Mouse (Mus musculus): Measurements from ENCODE around the gene Olfr15. TPM values are rescaled to one million over a fixed set of nuclear protein-coding genes. Genes with fewer than 3 reads are reported as not detected.

The Olfr15 gene
- total RNA-seq, 2 experiments from 2014 or later, result not detected

GRCm38 (mm10) chr16:3859254-3859653 is 28.6 kb downstream of the Olfr15 start:
- no peak for DNase-seq
- intact Hi-C loops (cut with DNase I; ENCODE audit: low total_unique reads), result no loop called here

DNA sequence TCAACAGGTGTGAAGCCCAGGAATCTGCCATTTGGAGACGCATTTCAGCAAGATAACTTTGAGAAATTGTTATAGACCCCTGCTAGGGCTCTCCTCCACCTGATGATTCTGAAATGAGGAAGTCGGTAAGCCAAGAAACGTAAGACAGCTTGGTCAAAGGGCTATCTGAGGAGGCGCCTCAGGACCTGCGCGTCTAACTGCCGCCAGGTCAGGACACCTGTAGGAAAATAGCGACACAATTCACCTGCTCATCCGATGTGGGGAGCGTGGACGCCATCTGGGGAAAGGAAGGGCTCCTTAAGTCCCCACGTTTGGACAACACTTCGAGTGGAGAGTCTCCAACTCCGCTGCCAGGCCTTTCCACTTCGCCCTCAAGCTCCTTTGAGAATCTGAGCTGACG is 41.1 kb downstream of the Olfr15 start:
- intact Hi-C loops (cut with DNase I; ENCODE audit: low total_unique reads), result no loop called here
- no peak for DNase-seq

DNA sequence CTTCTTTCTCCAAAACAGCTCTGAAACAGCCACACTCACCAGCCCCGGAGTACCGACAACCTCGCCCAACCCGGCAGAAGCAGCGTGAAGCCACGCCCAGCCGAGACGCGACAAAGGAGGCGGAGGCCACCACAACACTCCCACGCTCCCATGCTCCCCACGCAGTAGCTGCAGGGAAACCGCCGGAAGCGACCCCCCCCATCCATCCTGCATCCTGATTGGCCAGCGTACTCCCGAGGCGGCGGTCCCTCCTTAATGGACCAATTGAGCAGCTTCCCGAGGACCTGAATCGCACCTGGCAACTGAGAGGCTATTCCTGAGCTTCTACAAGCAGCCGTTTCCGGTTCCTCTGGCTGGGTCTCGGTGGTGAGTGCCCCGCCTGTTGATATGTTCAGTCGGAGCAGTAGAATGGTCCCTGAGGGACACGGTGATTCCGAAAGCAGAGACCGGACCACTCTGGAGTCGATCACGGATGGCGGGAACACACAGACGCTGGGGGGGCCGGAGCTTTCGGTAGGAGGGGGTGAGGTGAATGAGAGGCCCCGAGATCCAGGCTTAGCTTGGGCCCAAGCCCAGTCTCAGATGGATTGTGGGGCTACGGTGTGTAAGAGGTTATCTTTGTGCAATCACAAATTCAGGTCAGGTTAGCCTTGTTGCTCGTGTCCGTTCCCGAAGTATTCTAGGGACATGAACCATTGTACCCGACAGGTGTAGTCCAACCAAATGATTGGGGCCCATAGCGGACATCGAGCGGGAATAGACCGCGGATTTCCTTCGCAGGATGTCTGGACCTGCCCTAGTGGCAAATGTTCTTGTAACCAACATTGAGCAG is 41.8 kb downstream of the Olfr15 start, which contains the start of gene Naa60:
Gene Naa60, plus strand, starts transcription at position 160 of the 832 bp plus-strand sequence.
- peak; percentile 88 for DNase-seq
- intact Hi-C loops (cut with DNase I; ENCODE audit: low total_unique reads), result no loop called here

GRCm38 (mm10) chr16:3876346-3876745 is 45.7 kb downstream of the Olfr15 start:
- DNase-seq, result no peak
- intact Hi-C loops (cut with DNase I; ENCODE audit: low total_unique reads), result no loop called here

GRCm38 (mm10) chr16:3884201-3885064 is 53.8 kb downstream of the Olfr15 start, which contains the start of the genes Zfp597 and Gm20695:
Zfp597 (minus strand) TSS chr16:3884561.
Gm20695 (plus strand) TSS chr16:3884648.
- peak; percentile 95 for DNase-seq
- intact Hi-C loops (cut with DNase I; ENCODE audit: low total_unique reads), result no loop called here

- no peak for DNase-seq
- intact Hi-C loops (cut with DNase I; ENCODE audit: low total_unique reads), result no loop called here
Measured at GRCm38 (mm10) chr16:3885065-3885670, 54.5 kb downstream of the Olfr15 start.

DNA sequence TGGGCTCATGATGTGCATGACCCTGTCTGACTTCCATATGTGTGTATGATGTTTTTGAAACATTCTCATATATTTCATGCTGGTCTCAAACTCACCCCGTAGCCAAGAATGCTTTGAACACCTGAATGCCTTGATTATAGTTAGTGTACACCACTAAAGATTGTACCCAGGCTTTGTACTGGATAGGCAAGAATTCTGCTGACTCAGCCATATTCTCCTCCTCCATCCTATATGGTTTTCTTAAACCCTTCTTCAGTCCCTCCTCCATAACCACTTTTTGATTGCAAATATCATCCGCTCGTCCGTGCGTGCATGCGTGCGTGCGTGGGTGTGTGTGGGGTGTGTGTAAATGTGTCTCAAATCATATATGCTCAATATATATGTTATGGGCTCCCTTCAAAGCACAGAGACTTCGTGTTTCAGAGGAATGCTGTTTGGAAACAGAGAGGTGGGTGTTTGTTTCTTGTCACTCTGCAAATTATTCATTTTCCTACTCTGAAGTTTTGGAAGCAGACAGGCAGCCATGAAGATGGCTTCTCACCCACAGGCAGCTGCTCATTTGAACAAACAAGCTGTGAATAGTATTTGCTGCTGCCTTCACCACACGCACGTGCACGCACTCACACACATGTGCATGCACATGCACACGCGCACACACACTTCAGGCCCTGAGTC is 61.1 kb downstream of the Olfr15 start:
- DNase-seq, result no peak
- intact Hi-C loops (cut with DNase I; ENCODE audit: low total_unique reads), result no loop called here

DNA sequence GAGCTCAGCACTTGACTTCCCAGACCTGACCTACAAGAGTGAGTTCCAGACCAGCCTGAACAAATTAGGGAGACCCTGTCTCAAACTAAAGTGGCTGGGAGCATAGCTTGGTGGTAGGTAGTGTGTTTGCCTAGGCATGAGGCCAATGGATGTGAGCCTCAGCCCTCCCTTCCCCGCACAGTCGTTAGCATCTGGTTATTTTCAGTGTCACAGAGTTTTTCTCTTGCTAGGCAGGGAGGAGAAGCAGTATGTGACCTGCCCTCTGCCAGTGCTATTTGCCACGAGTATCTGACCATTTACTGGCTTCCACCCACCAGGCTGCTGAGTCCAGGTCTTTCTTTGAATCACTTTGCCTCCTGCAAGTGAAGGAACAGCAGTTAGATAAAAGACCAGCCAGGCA is 63.1 kb downstream of the Olfr15 start:
- DNase-seq, result no peak
- intact Hi-C loops (cut with DNase I; ENCODE audit: low total_unique reads), result no loop called here

Other genes with a start within 250 kb of the Olfr15 start
- not detected for gene Olfr161, start 239.8 kb upstream of the Olfr15 start, total RNA-seq (2021)
- gene Mefv, start 112.8 kb upstream of the Olfr15 start, total RNA-seq (2021), result not detected
- gene Zfp263, start 86.8 kb upstream of the Olfr15 start, total RNA-seq (2021), result 1 to 10 TPM; 6.0 to 6.7 TPM
- gene Zfp174, start 16.4 kb downstream of the Olfr15 start, total RNA-seq (2021), result 1 to 10 TPM; 1.2 to 1.3 TPM
- 10 to 100 TPM; 24.8 to 24.9 TPM for gene Naa60, start 41.5 kb downstream of the Olfr15 start, total RNA-seq (2021)
- gene Zfp597, start 53.7 kb downstream of the Olfr15 start, total RNA-seq (2021), result 1 to 10 TPM; 5.6 to 6.8 TPM
- under 1 TPM; 0.45 to 0.58 TPM for gene Gm20695, start 53.8 kb downstream of the Olfr15 start, total RNA-seq (2021)
- gene 1700037C18Rik, start 77.8 kb downstream of the Olfr15 start, total RNA-seq (2021), result 1 to 10 TPM; 1.7 to 2.2 TPM
- gene Cluap1, start 77.9 kb downstream of the Olfr15 start, total RNA-seq (2021), result 1 to 10 TPM; 6.4 to 6.9 TPM
- 1 to 10 TPM; 3.1 to 5.3 TPM for gene Nlrc3, start 145.8 kb downstream of the Olfr15 start, total RNA-seq (2021)
- 1 to 10 TPM; 5.9 to 7.9 TPM for gene Slx4, start 172.9 kb downstream of the Olfr15 start, total RNA-seq (2021)
- not detected for gene Dnase1, start 206.1 kb downstream of the Olfr15 start, total RNA-seq (2021)
- gene Trap1, start 246.9 kb downstream of the Olfr15 start, total RNA-seq (2021), result 10 to 100 TPM; 89.0 to 91.9 TPM

Data from gastrocnemius, postnatal 14 days (tissue).